Mouse (Mus musculus) small intestine, adult 2 months (tissue): ENCODE results near the gene Pkp3. TPM values are rescaled to one million over a fixed set of nuclear protein-coding genes. Genes with fewer than 3 reads are reported as not detected.

ENCODE experiments used
- H3K27ac ChIP-seq: fragments of 200-500 bp; 2 replicates; pipeline ENCODE4 v1.5.1; 2012; ENCODE audit warnings: low read depth, low read length, control low read depth, inconsistent platforms; ENCODE audit not compliant: insufficient read depth
- H3K27me3 ChIP-seq: fragments of 200-500 bp; 2 replicates; pipeline ENCODE4 v1.6.1; 2012; ENCODE audit warnings: mild to moderate bottlenecking, moderate library complexity, low read length, inconsistent platforms; ENCODE audit not compliant: control insufficient read depth, insufficient read depth
- H3K36me3 ChIP-seq: fragments of 200-500 bp; 2 replicates; pipeline ENCODE4 v1.6.1; 2012; ENCODE audit warnings: mild to moderate bottlenecking, low read length, control low read depth, inconsistent platforms; ENCODE audit not compliant: control insufficient read depth, insufficient read depth
- H3K4me1 ChIP-seq: fragments of 200-500 bp; 2 replicates; pipeline ENCODE4 v1.6.1; 2012; ENCODE audit warnings: low read length, inconsistent platforms, mixed read lengths; ENCODE audit not compliant: control insufficient read depth, insufficient read depth, insufficient read length
- H3K4me3 ChIP-seq: fragments of 200-500 bp; 2 replicates; pipeline ENCODE4 v1.5.1; 2012; ENCODE audit warnings: low read depth, mild to moderate bottlenecking, control low read depth, inconsistent platforms, low read length, moderate library complexity
- CTCF ChIP-seq: fragments of 200-500 bp; IDR thresholded peaks from 2 replicates; pipeline ENCODE4 v1.5.1; 2012; ENCODE audit warnings: low read depth, mild to moderate bottlenecking, control low read depth, inconsistent platforms, low read length, moderate library complexity, mixed read lengths; ENCODE audit not compliant: insufficient replicate concordance, insufficient read length; ENCODE audit errors: extremely low read depth
- POLR2A ChIP-seq: fragments of 200-500 bp; IDR thresholded peaks from 2 replicates; pipeline ENCODE4 v1.6.1; 2012; ENCODE audit warnings: low read depth, mild to moderate bottlenecking, control low read depth, inconsistent platforms, low read length, moderate library complexity
- WGBS: fragments of 180-500 bp; shearing (Covaris S2); methylation state at CpG from one replicate; pipeline ENCODE4 v1.1.7; 2018; 5-methylcytosine and 5-hydroxymethylcytosine counted together
- polyA plus RNA-seq: library from polyadenylated mRNA; depleted of rRNA; stranded (reverse); fragments of >200 nt; gene quantifications from 2 replicates; pipeline ENCODE4 v1.2.3, GENCODE M21; 2012

Gene Pkp3
- polyA plus RNA-seq, 1 experiment, result 236 TPM

GRCm38 (mm10) chr7:141049326-141049725 is 28.7 kb upstream of the Pkp3 start:
- Histone ChIP-seq H3K4me1 (peaks cover 14% of the 10 kb centered on the region), H3K36me3 (no peaks in the 10 kb centered on the region), H3K4me3 (no peak overlapping the region), H3K27ac (no peak overlapping the region), H3K27me3 (no peaks in the 10 kb centered on the region)
- 81% methylated on average over 2 of the region's 2 CpGs for WGBS
- no peak for TF ChIP-seq POLR2A
- no peak for TF ChIP-seq CTCF

- Histone ChIP-seq H3K27me3 (no peaks in the 10 kb centered on the region), H3K4me3 (no peak overlapping the region), H3K27ac (no peak overlapping the region), H3K36me3 (no peaks in the 10 kb centered on the region), H3K4me1 (peaks cover 14% of the 10 kb centered on the region)
- WGBS, result 75% methylated on average over 17 of the region's 17 CpGs
- TF ChIP-seq POLR2A (no peak), CTCF (no peak)
Observed at GRCm38 (mm10) chr7:141051060-141051685, 26.8 kb upstream of the Pkp3 start.

- no peak overlapping the region for H3K4me3 ChIP-seq
- TF ChIP-seq POLR2A, result no peak
- no peak for TF ChIP-seq CTCF
- H3K36me3 ChIP-seq, result no peaks in the 10 kb centered on the region
- H3K4me1 ChIP-seq, result peaks cover 8% of the 10 kb centered on the region
- WGBS, result 56% methylated on average over 4 of the region's 4 CpGs
- H3K27ac ChIP-seq, result no peak overlapping the region
- H3K27me3 ChIP-seq, result no peaks in the 10 kb centered on the region
Observed at GRCm38 (mm10) chr7:141052016-141052415, 26.0 kb upstream of the Pkp3 start.

GRCm38 (mm10) chr7:141052421-141052820 is 25.6 kb upstream of the Pkp3 start:
- no peaks in the 10 kb centered on the region for H3K27me3 ChIP-seq
- TF ChIP-seq CTCF, result no peak
- TF ChIP-seq POLR2A, result no peak
- H3K27ac ChIP-seq, result no peak overlapping the region
- H3K4me1 ChIP-seq, result peaks cover 5% of the 10 kb centered on the region
- H3K4me3 ChIP-seq, result no peak overlapping the region
- WGBS, result 42% methylated on average over 2 of the region's 2 CpGs
- H3K36me3 ChIP-seq, result no peaks in the 10 kb centered on the region

GRCm38 (mm10) chr7:141055785-141056184 is 22.2 kb upstream of the Pkp3 start:
- Histone ChIP-seq H3K4me3 (no peak overlapping the region), H3K27ac (no peak overlapping the region), H3K36me3 (no peaks in the 10 kb centered on the region), H3K27me3 (no peaks in the 10 kb centered on the region), H3K4me1 (peaks cover 6% of the 10 kb centered on the region; the same call in 1 of the 2 replicates)
- WGBS, result 80% methylated on average over 4 of the region's 4 CpGs
- no peak for TF ChIP-seq CTCF
- no peak for TF ChIP-seq POLR2A

GRCm38 (mm10) chr7:141056976-141057375 is 21.0 kb upstream of the Pkp3 start:
- Histone ChIP-seq H3K4me3 (no peak overlapping the region), H3K4me1 (peaks cover 11% of the 10 kb centered on the region), H3K36me3 (no peaks in the 10 kb centered on the region), H3K27ac (no peak overlapping the region), H3K27me3 (no peaks in the 10 kb centered on the region)
- 83% methylated on average over 6 of the region's 6 CpGs for WGBS
- TF ChIP-seq CTCF, result no peak
- no peak for TF ChIP-seq POLR2A

- no peaks in the 10 kb centered on the region for H3K27me3 ChIP-seq
- H3K4me1 ChIP-seq, result peaks cover 11% of the 10 kb centered on the region
- no peak overlapping the region for H3K4me3 ChIP-seq
- H3K27ac ChIP-seq, result no peak overlapping the region
- no peak for TF ChIP-seq POLR2A
- no peak for TF ChIP-seq CTCF
- 100% methylated on average over 1 of the region's 1 CpGs for WGBS
- H3K36me3 ChIP-seq, result no peaks in the 10 kb centered on the region
Observed at GRCm38 (mm10) chr7:141057541-141057940, 20.5 kb upstream of the Pkp3 start.
